Mouse (Mus musculus) intestine, postnatal 0 days (tissue): ENCODE results near the gene Galnt11. TPM values are rescaled to one million over a fixed set of nuclear protein-coding genes. Genes with fewer than 3 reads are reported as not detected.

Experiments
- ATAC-seq: fragments of 200-750 bp; cut with Nextera tagmentation; 2 replicates; pipeline ENCODE4 v1.8.0; 2017; ENCODE audit warnings: mild to moderate bottlenecking, moderate TSS enrichment, moderate library complexity
- H3K27ac ChIP-seq: fragments of 300-500 bp; sonication (generic); 2 replicates; pipeline ENCODE4 v1.5.1; 2014; ENCODE audit warnings: mild to moderate bottlenecking, low read depth, low read length, moderate library complexity
- H3K27me3 ChIP-seq: fragments of 300-500 bp; sonication (generic); replicated peaks from 2 replicates; pipeline ENCODE4 v1.6.1; 2014; ENCODE audit warnings: low read length, mixed read lengths; ENCODE audit not compliant: control insufficient read depth, insufficient read depth
- H3K36me3 ChIP-seq: fragments of 300-500 bp; sonication (generic); 2 replicates; pipeline ENCODE4 v1.6.1; 2014; ENCODE audit warnings: mild to moderate bottlenecking, moderate library complexity; ENCODE audit not compliant: control insufficient read depth, insufficient read depth
- H3K4me1 ChIP-seq: fragments of 300-500 bp; sonication (generic); replicated peaks from 2 replicates; pipeline ENCODE4 v1.6.1; 2014; ENCODE audit warnings: antibody characterized with exemption, low read length, mixed read lengths; ENCODE audit not compliant: control insufficient read depth, insufficient read depth
- H3K4me2 ChIP-seq: fragments of 300-500 bp; sonication (generic); replicated peaks from 2 replicates; pipeline ENCODE4 v1.6.1; 2014; ENCODE audit warnings: low read depth, mild to moderate bottlenecking, moderate library complexity
- H3K4me3 ChIP-seq: fragments of 300-500 bp; sonication (generic); 2 replicates; pipeline ENCODE4 v1.5.1; 2014; ENCODE audit warnings: low read depth, low read length
- H3K9ac ChIP-seq: fragments of 300-500 bp; sonication (generic); 2 replicates; pipeline ENCODE4 v1.6.1; 2014; ENCODE audit warnings: mild to moderate bottlenecking, low read depth, low read length
- H3K9me3 ChIP-seq: fragments of 300-500 bp; sonication (generic); 2 replicates; pipeline ENCODE4 v1.6.1; 2016; ENCODE audit warnings: mixed run types; ENCODE audit not compliant: control insufficient read depth
- CTCF ChIP-seq: sonication (generic); IDR thresholded peaks from 2 replicates; pipeline ENCODE4 v1.5.1; 2016; ENCODE audit warnings: low read depth, mild to moderate bottlenecking, control low read depth, antibody characterized with exemption, moderate library complexity
- WGBS: fragments of 180-500 bp; shearing (Covaris S2); extraction: QIAGEN DNeasy Blood & Tissue Kit; methylation state at CpG from one replicate; pipeline ENCODE4 v1.1.7; 2014; 5-methylcytosine and 5-hydroxymethylcytosine counted together
- polyA plus RNA-seq: library from polyadenylated mRNA; unstranded; fragments of >200 nt; fragmentation: Nextera tagmentation; extraction: Ambion mirVana; gene quantifications from 2 replicates; pipeline ENCODE4 v1.2.1, GENCODE M21; 2015

Gene Galnt11
- polyA plus RNA-seq, 1 experiment from 2014 or later = 19.6 TPM

GRCm38 (mm10) chr5:25247036-25247435 lies 25.3 kb downstream of the Galnt11 start:
- H3K4me2 ChIP-seq = no peak overlapping the region
- H3K36me3 ChIP-seq = peaks cover 18% of the 10 kb centered on the region
- no peaks in the 10 kb centered on the region for H3K27me3 ChIP-seq
- H3K4me3 ChIP-seq = no peak overlapping the region
- no peak overlapping the region for H3K27ac ChIP-seq
- WGBS = 55% methylated on average over 3 of the region's 3 CpGs
- H3K4me1 ChIP-seq = 0 out of 2 replicates have a peak, but pooled peaks cover 5% of the 10 kb centered on the region
- H3K9me3 ChIP-seq = no peaks in the 10 kb centered on the region
- ATAC-seq = no peak
- TF ChIP-seq CTCF = no peak
- H3K9ac ChIP-seq = no peak overlapping the region

GRCm38 (mm10) chr5:25252423-25252822 lies 30.7 kb downstream of the Galnt11 start:
- no peak overlapping the region for H3K4me3 ChIP-seq
- no peak for TF ChIP-seq CTCF
- H3K9me3 ChIP-seq = no peaks in the 10 kb centered on the region
- H3K4me1 ChIP-seq = 0 out of 2 replicates have a peak, but pooled peaks cover 10% of the 10 kb centered on the region
- no peak overlapping the region for H3K9ac ChIP-seq
- H3K36me3 ChIP-seq = peaks cover 36% of the 10 kb centered on the region
- peak; percentile 90 for ATAC-seq
- 19% methylated on average over 2 of the region's 2 CpGs for WGBS
- 0 out of 2 replicates have a peak overlapping the region, but pooled peaks have one; percentile 30 for H3K4me2 ChIP-seq
- H3K27me3 ChIP-seq = no peaks in the 10 kb centered on the region
- peak overlapping the region; percentile 80 for H3K27ac ChIP-seq

GRCm38 (mm10) chr5:25252825-25253544 lies 31.3 kb downstream of the Galnt11 start:
- no peak overlapping the region for H3K4me3 ChIP-seq
- H3K27me3 ChIP-seq = no peaks in the 10 kb centered on the region
- 44% methylated on average over 8 of the region's 8 CpGs for WGBS
- peak; percentile 69 for ATAC-seq
- peak overlapping the region; percentile 75 for H3K27ac ChIP-seq
- no peak for TF ChIP-seq CTCF
- H3K9me3 ChIP-seq = no peaks in the 10 kb centered on the region
- 0 out of 2 replicates have a peak, but pooled peaks cover 10% of the 10 kb centered on the region for H3K4me1 ChIP-seq
- 0 out of 2 replicates have a peak overlapping the region, but pooled peaks have one; percentile 30 for H3K4me2 ChIP-seq
- H3K36me3 ChIP-seq = peaks cover 41% of the 10 kb centered on the region
- no peak overlapping the region for H3K9ac ChIP-seq

- Histone ChIP-seq H3K4me2 (no peak overlapping the region), H3K27me3 (no peaks in the 10 kb centered on the region), H3K36me3 (peaks cover 55% of the 10 kb centered on the region), H3K4me3 (no peak overlapping the region), H3K9me3 (no peaks in the 10 kb centered on the region), H3K4me1 (0 out of 2 replicates have a peak, but pooled peaks cover 10% of the 10 kb centered on the region), H3K27ac (no peak overlapping the region), H3K9ac (no peak overlapping the region)
- TF ChIP-seq CTCF = no peak
- WGBS = 91% methylated on average over 4 of the region's 4 CpGs
- ATAC-seq = no peak
Observed at GRCm38 (mm10) chr5:25254491-25254890, 32.8 kb downstream of the Galnt11 start.

GRCm38 (mm10) chr5:25256686-25257085 lies 35.0 kb downstream of the Galnt11 start:
- H3K9me3 ChIP-seq = no peaks in the 10 kb centered on the region
- H3K4me2 ChIP-seq = no peak overlapping the region
- no peaks in the 10 kb centered on the region for H3K27me3 ChIP-seq
- no peak overlapping the region for H3K4me3 ChIP-seq
- H3K36me3 ChIP-seq = peaks cover 56% of the 10 kb centered on the region
- WGBS = 90% methylated on average over 2 of the region's 2 CpGs
- no peak overlapping the region for H3K9ac ChIP-seq
- no peak overlapping the region for H3K27ac ChIP-seq
- 0 out of 2 replicates have a peak, but pooled peaks cover 8% of the 10 kb centered on the region for H3K4me1 ChIP-seq
- TF ChIP-seq CTCF = no peak
- ATAC-seq = no peak

GRCm38 (mm10) chr5:25261452-25261851 lies 39.7 kb downstream of the Galnt11 start:
- Histone ChIP-seq H3K9ac (no peak overlapping the region), H3K4me3 (no peak overlapping the region), H3K4me1 (no peaks in the 10 kb centered on the region), H3K36me3 (peaks cover 79% of the 10 kb centered on the region), H3K27me3 (no peaks in the 10 kb centered on the region), H3K27ac (no peak overlapping the region), H3K4me2 (no peak overlapping the region), H3K9me3 (no peaks in the 10 kb centered on the region)
- no peak for ATAC-seq
- 82% methylated on average over 6 of the region's 6 CpGs for WGBS
- no peak for TF ChIP-seq CTCF
